Mouse (Mus musculus) thymus, postnatal 14 days (tissue): ENCODE measurements at regions not wholly inside any gene's neighbourhood (a gene's known extent, or its start where the extent isn't known, plus 50 kb on each side); places are given as distances from the start of the nearest gene placed in this dataset.

Experiments used
- DNase-seq: peaks from one replicate; pipeline ENCODE4 v3.0.0; 2021

DNA sequence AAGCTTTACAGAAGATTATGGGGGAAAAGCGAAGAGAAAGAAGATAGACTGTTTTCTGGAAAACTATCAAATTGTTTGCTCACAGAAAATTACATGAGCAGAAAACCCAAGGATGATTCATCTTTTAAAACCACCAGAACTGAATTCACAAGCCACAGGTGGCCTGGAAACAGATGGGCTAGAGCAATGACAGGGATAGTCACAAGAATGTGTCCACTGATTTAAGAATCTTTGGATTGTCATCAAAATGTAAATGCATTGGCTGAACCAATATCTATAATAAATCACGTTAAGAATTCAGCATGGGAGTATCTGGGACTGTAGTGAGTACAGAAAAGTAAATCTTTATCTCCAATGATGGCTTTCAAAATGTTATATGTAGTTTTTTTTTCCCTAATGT lies 602.2 kb downstream of the Ets1 start:
- DNase-seq = no peak

DNA sequence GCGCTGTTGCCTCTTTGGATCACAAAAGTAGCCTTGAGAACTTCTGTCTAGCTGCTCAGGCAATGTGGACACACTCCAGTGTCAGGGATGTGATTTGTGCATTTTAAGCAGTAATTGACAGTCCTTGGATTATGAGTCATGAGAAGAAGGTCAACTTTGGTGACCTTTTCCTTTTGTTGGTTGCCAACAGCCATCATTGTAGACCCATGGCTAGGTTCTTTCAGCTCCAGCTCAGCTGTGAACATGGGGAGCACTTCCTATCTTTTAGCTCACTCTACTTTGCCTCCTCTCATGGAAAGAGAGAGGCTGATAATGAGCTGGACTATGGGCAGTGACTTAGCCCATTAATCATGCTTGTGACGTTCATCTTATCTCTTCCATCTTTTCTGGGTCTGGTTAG lies 602.8 kb downstream of the Ets1 start:
- no peak for DNase-seq

DNA sequence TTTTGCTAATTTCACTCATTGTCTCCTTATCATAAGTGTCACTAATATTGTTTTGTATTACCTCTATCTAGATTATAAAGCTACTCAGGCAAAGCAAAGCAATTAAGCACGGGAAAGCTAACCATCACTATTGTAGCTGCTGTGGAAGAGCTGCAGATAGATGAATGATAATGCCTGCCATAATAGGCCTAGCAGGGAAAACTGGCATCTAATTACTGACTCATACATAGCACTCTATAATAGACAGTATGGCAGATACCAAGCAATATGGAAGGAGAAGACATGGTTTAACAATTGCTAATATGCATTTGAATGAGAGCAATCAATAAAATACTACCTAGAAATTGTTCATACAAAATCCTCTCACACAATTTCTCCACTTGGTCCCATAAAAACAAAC lies 604.5 kb downstream of the Ets1 start:
- no peak for DNase-seq

DNA sequence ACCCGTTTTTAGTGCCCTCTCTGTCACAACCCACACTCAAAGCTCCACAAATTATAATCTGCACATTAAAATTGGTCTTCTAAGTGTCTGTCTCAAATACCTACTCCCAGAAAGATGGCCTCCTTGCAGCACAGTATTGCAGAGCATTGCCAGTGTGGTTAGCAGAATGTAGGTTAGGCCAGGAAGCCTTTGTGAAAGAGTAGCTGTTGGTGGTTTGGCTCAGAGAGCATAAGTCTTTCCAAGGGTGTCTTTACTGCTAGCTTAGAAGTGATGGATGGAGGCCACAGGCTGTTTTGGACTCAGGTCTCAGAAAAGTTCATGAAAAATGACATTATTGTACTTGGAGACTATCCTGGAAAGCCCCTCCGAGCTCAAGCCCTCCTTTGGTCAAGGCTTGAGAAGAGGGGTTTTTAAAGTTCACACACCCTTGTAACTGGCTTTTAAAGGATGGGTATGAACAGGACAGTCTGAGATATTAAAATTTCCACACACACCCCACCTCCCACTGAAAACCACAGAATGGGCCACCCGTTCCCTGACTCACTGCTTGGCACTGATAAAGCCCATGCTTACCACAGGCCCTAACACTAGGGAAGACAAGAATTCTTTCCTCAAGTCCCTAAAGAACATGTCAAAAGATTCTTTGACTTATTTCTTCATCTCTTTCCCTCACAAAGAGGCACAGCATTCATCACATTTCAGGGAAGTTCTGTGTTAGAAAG lies 605.1 kb downstream of the Ets1 start:
- DNase-seq = no peak

DNA sequence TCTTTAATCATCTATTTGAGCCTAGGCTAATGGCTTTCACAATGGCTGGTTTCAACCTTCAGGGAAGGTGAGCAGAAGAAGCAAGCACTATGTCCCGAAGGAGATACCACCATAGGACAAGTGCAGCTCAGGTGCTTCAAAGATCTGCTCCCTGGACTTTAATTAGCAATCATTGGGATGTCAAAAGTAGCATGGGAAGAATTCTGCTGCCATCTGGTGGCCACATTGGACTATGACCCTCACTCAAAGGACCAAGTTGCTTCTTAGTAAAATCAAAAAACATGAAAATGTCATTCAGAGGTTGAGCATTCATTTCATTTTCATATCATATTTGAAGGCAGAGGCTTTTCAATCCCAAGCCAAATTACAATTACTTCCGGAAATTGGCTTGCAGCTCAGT lies 610.9 kb downstream of the Ets1 start:
- peak; percentile 38 for DNase-seq

DNA sequence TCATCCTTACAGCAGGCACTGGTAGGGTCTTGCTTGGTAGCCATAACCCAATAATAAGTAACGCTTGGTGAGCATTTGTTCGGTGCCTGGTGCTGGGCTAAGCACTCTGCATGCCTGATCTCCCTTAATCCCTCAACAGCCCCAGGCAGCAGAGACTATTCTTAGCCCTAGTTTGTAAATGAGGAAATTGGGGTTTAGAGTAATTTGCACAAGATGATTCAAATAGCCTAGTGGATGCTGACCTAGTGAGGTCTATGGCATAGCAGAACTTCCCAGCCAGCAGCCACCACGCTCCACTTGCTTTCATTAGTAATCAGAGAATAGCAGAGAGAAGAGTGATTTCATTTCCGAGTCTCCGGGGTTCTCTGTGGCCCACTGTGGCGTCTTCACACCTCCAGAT lies 622.2 kb downstream of the Ets1 start:
- no peak for DNase-seq

DNA sequence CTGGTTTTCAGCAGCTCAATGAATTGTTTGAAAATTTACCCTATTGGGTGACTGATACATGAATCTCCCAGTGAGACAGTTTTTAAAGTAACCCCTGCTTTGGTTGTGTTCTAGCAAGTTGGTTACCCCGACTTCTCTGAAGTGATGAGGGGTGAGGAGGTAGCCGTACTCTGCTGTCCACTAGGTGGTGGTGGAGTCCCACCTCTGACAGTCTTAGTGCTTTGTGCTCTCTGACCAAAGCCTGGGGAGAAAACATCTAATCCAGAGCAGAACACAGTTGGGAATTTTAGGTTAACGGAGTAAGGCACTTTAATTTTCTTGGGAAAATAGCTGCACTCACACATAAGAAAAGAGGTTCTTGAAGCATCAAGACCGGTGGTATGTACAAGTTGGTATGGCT lies 624.1 kb downstream of the Ets1 start:
- DNase-seq = peak; percentile 5

DNA sequence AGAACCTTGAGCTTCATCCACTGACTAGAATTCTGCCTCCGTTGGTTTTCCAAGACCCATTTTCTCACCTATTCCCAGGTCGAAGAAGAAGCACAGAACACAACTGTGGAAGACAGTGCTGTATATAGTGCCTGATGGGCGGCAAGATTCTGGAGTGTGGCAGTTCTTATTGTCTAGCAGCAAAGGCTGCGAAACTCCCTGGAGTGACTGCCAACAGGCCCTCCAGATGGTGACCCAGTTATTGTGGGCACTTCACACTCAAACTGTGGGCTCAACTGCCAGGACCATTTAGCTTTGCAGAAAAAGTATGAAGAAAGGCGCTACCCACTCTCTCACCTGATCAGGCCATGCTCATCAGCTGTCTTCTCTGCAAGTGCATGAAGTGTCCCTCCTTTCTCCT lies 653.4 kb downstream of the Ets1 start:
- DNase-seq = no peak

DNA sequence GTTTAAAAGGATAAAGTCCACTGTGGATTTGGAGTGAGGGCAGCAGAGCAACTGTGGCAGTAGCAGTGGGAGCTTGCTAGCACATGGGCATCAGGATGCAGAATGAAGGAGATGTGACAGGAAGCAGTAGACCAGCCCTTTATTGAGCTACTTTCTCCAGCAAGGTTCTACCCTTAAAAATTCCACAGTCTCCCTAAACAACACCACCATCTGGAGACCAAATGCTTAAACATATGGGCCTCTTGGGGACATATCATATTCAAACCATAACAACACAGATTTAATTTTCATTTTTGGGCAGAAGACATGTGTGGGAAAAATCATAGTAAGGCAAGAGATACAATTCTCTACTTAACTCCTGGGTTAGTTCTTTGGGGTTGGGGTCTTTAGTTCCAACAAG lies 656.1 kb downstream of the Ets1 start:
- DNase-seq = no peak

DNA sequence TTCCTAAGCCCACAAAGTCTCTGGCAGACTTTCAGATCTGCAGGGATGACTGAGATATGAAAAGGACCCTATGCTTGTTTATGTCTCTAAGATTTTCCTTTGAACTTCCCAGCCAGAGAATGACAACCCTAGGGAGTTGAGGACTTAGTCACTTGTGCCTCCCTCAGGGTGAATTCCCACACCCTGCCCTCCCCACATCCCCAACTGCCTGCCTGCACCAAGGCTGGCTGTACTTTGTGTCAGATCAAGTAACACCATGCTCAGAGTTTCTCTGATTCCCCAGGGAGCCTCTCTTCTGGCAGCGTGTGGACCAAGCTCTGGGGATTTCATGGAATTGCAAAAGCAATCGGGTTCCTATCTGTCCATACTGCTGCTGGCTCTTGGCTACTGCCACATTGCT lies 659.9 kb downstream of the Ets1 start:
- DNase-seq = no peak

DNA sequence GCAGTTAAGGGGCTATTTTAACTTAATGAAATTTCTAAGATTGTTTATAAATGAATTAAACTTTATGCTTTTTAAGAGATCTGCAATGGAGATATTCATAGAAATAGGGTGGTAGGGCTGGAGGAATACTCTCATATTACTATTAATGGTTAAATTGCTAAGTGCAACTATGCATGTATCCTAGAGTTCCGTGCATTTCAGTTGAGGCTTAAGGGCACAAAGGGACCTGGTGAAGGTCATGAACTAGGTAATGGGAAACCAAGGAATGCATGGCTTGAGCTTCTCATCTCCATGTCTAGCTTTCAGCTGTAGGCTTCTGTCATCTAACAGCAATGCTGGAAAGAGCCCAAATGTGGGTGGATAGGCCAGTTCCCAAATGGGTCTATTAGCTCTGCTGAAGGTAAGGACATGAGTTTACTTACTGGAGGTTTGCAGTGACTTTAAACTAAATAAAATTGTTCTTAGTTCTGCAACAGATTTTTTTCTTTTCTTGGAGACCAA lies 683.6 kb downstream of the Ets1 start:
- DNase-seq = no peak

DNA sequence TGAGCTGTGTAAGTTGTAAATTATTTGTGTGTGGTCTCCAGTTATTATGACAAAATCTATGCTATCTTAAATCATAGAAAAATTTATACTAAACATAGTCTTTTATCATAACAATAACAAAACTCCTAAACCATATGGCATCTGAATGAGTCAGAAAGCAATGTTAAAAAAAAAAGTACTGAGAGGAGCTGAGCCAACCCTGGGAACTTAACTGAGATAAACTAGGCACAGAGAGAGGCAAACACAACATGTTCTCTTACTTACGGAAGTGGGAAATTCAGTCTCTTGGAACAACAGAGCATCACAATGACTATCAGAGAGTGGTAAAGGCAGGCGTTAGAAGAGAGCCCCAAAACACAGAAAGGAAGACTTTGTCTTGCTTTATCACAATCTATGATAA lies 691.7 kb downstream of the Ets1 start:
- DNase-seq = no peak

DNA sequence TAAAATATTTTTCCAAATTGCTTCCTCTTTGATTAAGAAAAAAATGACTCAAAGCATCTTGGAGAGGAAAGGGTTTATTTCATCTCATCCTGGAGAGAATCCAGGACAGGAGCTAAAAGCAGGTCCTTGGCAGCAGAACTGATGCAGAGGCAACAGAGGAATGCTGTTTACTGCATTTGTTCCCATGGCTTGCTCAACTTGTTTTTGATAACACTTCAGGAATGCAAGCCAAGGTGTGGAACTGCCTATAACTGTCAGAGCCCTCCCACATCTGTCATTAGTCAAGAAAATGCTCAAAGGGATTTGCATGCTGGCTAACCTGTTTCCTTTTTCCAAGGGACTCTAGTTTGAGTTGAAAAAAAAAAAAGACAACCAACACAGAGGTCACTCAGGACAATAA lies 714.2 kb downstream of the Ets1 start:
- no peak for DNase-seq

DNA sequence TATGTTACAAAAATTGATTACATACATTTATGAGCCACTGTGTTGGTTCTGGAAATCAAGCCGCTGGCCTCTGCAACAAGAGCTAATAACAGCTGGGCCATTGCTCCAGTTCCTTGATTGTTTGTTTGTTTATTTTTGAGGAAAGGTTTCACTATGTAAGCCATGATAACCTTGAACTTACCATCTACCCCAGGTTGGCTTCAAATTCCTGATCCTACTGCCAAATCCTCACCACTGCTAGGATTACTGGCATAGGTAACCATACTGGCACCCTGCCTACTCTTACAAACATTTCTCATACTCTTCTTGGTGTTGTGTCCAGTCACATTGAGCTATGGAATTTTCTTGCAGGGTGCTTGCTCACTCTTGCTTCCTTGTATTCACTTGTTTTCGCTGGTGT lies 720.6 kb downstream of the Ets1 start:
- no peak for DNase-seq

DNA sequence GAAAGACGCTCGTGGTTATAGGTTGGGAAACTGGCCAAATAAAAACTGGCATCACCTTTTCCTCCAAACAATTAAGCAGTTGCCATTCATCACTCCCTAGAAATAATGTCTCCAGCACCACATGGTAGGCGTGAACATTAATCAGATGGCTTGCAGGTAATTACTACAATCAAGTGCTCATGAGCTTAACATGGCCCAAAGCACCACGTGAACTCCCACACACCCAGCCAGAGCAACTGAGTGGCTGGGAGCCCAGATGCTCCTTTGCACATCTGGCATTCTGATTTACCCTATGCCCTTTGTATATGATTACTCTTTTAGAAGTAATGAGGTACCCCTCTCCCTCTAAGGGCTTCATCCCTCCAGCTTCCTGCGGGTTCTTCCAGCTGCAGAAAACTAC lies 724.9 kb downstream of the Ets1 start:
- DNase-seq = no peak

DNA sequence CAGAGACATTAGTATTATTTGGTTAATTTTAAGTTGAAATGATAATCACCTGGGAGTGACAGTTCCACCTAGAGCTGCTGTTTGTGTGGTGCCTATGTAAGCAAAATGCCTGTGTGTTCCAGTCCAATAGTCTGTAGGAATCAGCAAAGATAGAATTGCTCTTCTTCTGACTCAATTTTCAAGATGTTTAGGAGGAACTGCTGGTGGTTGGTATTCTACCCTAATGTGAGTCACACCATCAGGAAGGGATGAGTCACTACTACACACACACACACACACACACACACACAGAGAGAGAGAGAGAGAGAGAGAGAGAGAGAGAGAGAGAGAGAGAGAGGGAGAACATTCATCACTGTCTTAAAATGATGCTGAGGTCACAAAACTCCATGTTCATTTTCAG lies 753.1 kb downstream of the Ets1 start:
- no peak for DNase-seq

DNA sequence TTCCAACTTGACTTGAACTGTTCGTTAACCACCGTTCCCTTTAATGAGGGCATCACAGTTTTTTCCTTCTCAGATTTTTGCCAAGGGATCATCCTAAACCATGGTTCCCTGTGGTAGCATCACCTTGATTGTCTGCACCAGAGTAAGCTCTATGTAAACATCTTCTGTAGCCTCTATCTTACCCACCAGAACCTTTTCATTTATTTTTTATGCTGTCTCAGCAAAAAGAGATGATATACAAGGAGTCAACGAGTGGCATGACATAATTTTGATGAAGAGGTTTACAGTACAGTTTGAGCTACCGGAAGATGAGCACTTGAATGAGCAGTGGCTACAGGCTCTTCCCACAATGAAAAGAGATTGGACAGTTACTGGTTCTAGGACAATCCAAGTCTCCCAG lies 768.7 kb downstream of the Ets1 start:
- DNase-seq = no peak

DNA sequence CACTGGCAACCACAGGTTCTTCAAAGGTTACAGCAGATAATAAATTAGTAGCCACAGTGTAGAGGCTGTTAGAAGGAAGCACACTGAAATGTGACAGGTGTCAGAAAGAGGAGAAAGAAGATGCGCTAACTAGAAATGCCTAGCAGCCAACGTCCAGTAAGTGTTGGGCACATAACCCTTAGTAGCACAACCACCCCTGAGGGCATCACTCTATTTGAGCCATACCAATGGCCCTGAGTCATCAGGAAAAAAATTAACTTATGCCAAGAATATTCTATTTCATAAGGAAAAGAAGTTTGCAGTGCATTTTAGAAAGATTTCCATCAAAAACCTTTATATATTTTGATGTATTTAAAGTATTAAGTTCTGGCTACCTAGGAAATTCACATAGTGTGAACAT lies 771.5 kb downstream of the Ets1 start:
- DNase-seq = no peak

DNA sequence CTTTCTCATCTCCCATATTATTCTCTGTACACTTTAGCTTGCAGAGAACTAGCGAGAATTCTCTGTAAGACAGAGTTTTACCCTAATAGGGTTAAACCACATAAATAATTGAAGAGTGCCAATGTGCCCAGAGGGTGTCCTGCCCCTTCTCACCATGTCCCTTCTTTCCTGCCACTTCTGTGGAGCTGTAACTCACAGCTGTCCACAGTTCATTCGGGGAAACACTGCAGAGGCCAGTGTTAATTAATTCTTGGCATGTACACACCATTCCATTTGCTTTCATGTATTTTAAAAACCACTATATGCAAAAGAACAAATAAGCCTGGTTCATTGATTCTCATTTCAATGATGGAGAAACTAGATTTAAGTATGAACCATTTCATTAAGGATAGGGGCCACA lies 787.8 kb downstream of the Ets1 start:
- DNase-seq = no peak

DNA sequence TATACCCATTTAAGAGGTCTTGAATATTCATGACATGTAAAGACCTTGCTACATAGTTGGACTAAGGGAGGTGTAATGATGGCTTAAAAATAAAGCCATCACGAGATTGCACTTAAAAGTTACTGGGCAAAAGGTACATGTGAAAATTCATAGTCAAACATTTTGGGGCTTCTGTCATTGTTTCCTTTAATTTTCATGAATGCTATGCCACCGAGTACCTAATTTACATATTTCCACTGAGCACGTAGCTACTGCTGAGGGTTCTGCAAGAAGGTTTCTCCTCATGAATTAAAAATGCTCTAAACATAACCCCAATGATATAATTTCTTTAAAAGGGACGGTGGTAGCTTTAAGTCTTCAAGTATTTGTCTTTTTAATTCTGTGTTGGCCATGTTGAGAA lies 800.4 kb downstream of the Ets1 start:
- no peak for DNase-seq

DNA sequence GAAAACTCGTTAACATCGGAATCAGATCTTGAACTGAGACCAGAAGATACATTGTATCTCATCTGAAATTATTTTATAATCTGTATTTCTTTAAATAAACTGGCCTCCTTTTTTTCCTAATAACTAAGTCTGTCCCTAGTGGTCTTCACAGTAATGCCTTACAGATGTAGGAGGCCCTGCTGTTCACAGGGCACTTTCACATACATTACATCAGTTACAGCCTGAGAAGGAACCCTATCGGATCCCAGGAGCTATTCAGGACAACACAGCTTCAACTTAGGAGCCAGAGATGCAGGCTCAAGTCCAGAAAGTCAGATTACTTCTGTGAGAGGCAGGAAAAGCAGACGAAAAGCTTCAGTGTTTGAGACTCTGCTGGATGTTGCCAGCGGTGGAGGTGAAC lies 806.2 kb downstream of the Ets1 start:
- no peak for DNase-seq

DNA sequence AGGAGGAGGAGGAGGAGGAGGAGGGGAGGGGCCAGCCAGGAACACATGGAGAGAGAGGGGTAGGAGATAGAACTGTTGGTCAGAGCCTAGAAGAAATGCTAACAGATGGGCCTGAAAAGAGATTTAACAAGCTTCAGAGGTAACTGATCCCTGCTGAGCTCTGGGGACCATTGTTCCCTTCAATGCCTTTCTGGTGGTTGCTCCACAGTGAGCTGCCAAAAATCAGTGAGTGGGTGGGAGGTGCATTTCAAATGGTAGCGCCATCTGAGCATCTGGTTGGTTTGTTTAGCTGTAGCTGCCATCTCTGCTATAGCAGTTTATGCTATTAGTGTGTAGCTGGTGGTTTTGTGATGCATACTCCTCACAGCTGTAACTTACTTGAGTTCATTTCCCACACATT lies 809.9 kb downstream of the Ets1 start:
- DNase-seq = no peak

DNA sequence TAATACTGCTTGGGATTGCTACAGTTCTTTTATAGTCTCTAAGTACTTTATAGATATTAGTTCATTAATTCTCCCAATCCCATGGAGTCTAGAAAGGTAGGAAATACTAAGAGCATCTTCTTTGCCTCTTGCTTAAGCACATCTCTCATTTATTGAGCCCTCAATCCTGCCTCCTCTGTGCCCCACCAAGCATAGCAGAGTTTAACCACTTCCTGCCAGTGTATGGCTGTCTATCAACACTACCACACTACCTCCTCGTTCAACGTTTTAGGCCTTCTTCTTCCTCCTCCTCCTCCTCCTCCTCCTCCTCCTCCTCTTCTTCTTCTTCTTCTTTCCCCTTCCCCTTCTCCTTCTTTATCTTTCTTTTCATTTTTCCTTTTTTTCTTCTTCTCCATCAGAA lies 839.1 kb downstream of the Ets1 start:
- no peak for DNase-seq

DNA sequence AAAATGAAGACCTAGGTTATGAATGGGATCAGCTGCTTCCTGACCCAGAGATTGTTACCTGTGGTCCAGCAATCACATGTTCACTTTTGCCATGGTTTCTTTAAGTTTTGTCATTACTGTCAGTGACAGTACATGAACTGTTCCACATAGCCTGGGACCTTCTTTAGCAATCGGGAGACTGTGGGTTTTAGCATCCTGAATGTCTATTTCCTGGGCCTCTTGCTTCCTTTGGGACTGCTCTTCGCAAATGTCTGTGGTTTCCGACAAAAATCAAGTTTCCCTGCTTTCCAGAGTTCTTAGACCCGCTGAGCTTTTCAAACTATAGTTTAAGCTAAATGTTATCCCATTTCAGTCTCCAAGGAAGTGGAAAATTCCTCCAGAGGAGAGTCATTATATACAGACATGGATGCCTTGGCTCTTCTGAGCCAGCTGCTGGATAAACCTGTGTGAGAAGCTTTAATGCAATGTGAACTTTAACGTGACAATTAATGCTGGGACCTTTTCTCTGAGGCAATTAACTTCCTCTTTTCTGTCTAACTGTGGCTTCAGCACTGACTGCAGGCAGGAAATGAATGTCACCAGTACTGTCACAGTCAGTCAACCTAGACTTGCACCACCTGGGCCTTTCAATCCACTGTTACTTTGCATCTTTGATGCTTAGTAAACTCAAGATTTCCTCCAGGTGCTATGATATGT lies 847.0 kb downstream of the Ets1 start:
- DNase-seq = no peak

DNA sequence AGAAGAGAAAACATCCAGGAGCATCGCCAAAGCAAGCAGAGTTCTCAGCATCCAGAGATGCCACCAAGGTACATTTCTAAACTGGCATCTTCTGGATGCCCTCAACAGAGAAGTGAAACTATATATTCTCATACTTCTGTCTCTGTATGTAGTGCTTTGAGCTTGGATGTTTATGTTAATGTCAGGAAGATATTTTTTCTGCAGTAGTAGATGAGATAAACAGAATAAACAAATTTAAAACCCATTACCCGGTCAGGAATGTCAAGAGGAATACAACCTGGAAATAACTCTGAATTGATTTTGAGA lies 847.5 kb downstream of the Ets1 start:
- DNase-seq = no peak
